Mouse (Mus musculus): Measurements from ENCODE around the gene Nisch. TPM values are rescaled to one million over a fixed set of nuclear protein-coding genes. Genes with fewer than 3 reads are reported as not detected.

Nisch gene
- polyA plus RNA-seq, 1 experiment from 2014 or later: 354 TPM

GRCm38 (mm10) chr14:31139666-31140065, 77.1 kb downstream of the Nisch start:
- Histone ChIP-seq H3K9me3 (replicated peaks; ENCODE audit: control insufficient read depth, low read length, poor library complexity, severe bottlenecking) (no peaks in the 10 kb centered on the region), H3K4me1 (ENCODE audit: control insufficient read depth, insufficient read depth, low read length) (no peaks in the 10 kb centered on the region), H3K36me3 (ENCODE audit: control insufficient read depth, insufficient read depth, low read length) (peaks cover 29% of the 10 kb centered on the region), H3K9ac (ENCODE audit: low read depth, low read length) (no peak overlapping the region), H3K27me3 (ENCODE audit: control insufficient read depth, insufficient read depth, low read depth, low read length) (no peaks in the 10 kb centered on the region), H3K4me2 (ENCODE audit: low read length) (no peak overlapping the region), H3K4me3 (ENCODE audit: low read depth, low read length) (no peak overlapping the region), H3K27ac (ENCODE audit: low read length) (no peak overlapping the region)
- 91% methylated on average over 12 of the region's 12 CpGs for WGBS
- no peak for ATAC-seq

- Histone ChIP-seq H3K9ac (ENCODE audit: low read depth, low read length) (no peak overlapping the region), H3K4me1 (ENCODE audit: control insufficient read depth, insufficient read depth, low read length) (peaks cover 5% of the 10 kb centered on the region; the same call in 1 of the 2 replicates), H3K27me3 (ENCODE audit: control insufficient read depth, insufficient read depth, low read depth, low read length) (no peaks in the 10 kb centered on the region), H3K9me3 (replicated peaks; ENCODE audit: control insufficient read depth, low read length, poor library complexity, severe bottlenecking) (no peaks in the 10 kb centered on the region), H3K4me3 (ENCODE audit: low read depth, low read length) (no peak overlapping the region), H3K27ac (ENCODE audit: low read length) (no peak overlapping the region), H3K36me3 (ENCODE audit: control insufficient read depth, insufficient read depth, low read length) (peaks cover 29% of the 10 kb centered on the region), H3K4me2 (ENCODE audit: low read length) (no peak overlapping the region)
- ATAC-seq: no peak
- 93% methylated on average over 9 of the region's 9 CpGs for WGBS
These were observed 77.8 kb downstream of the Nisch start for GRCm38 (mm10) chr14:31138897-31139429.

GRCm38 (mm10) chr14:31138219-31138896, 78.4 kb downstream of the Nisch start:
- Histone ChIP-seq H3K9me3 (replicated peaks; ENCODE audit: control insufficient read depth, low read length, poor library complexity, severe bottlenecking) (no peaks in the 10 kb centered on the region), H3K36me3 (ENCODE audit: control insufficient read depth, insufficient read depth, low read length) (peaks cover 29% of the 10 kb centered on the region), H3K4me3 (ENCODE audit: low read depth, low read length) (no peak overlapping the region), H3K9ac (ENCODE audit: low read depth, low read length) (no peak overlapping the region), H3K4me1 (ENCODE audit: control insufficient read depth, insufficient read depth, low read length) (peaks cover 6% of the 10 kb centered on the region; the same call in 1 of the 2 replicates), H3K27me3 (ENCODE audit: control insufficient read depth, insufficient read depth, low read depth, low read length) (no peaks in the 10 kb centered on the region), H3K4me2 (ENCODE audit: low read length) (no peak overlapping the region), H3K27ac (ENCODE audit: low read length) (no peak overlapping the region)
- no peak for ATAC-seq
- 76% methylated on average over 25 of the region's 35 CpGs for WGBS

GRCm38 (mm10) chr14:31137791-31138190, 79.0 kb downstream of the Nisch start:
- Histone ChIP-seq H3K4me3 (ENCODE audit: low read depth, low read length) (no peak overlapping the region), H3K4me1 (ENCODE audit: control insufficient read depth, insufficient read depth, low read length) (peaks cover 11% of the 10 kb centered on the region), H3K36me3 (ENCODE audit: control insufficient read depth, insufficient read depth, low read length) (peaks cover 29% of the 10 kb centered on the region), H3K9me3 (replicated peaks; ENCODE audit: control insufficient read depth, low read length, poor library complexity, severe bottlenecking) (no peaks in the 10 kb centered on the region), H3K9ac (ENCODE audit: low read depth, low read length) (no peak overlapping the region), H3K27me3 (ENCODE audit: control insufficient read depth, insufficient read depth, low read depth, low read length) (no peaks in the 10 kb centered on the region), H3K27ac (ENCODE audit: low read length) (no peak overlapping the region), H3K4me2 (ENCODE audit: low read length) (no peak overlapping the region)
- 73% methylated on average over 11 of the region's 11 CpGs for WGBS
- no peak for ATAC-seq

- H3K9ac ChIP-seq (ENCODE audit: low read depth, low read length): no peak overlapping the region
- no peak overlapping the region for H3K4me2 ChIP-seq (ENCODE audit: low read length)
- peaks cover 15% of the 10 kb centered on the region for H3K4me1 ChIP-seq (ENCODE audit: control insufficient read depth, insufficient read depth, low read length)
- H3K9me3 ChIP-seq (replicated peaks; ENCODE audit: control insufficient read depth, low read length, poor library complexity, severe bottlenecking): no peaks in the 10 kb centered on the region
- H3K4me3 ChIP-seq (ENCODE audit: low read depth, low read length): no peak overlapping the region
- WGBS: 91% methylated on average over 10 of the region's 10 CpGs
- H3K27me3 ChIP-seq (ENCODE audit: control insufficient read depth, insufficient read depth, low read depth, low read length): no peaks in the 10 kb centered on the region
- ATAC-seq: no peak
- no peak overlapping the region for H3K27ac ChIP-seq (ENCODE audit: low read length)
- peaks cover 29% of the 10 kb centered on the region for H3K36me3 ChIP-seq (ENCODE audit: control insufficient read depth, insufficient read depth, low read length)
These were observed 79.5 kb downstream of the Nisch start for GRCm38 (mm10) chr14:31137281-31137595.

- ATAC-seq: no peak
- peaks cover 29% of the 10 kb centered on the region for H3K36me3 ChIP-seq (ENCODE audit: control insufficient read depth, insufficient read depth, low read length)
- H3K27ac ChIP-seq (ENCODE audit: low read length): no peak overlapping the region
- H3K27me3 ChIP-seq (ENCODE audit: control insufficient read depth, insufficient read depth, low read depth, low read length): no peaks in the 10 kb centered on the region
- no peak overlapping the region for H3K4me2 ChIP-seq (ENCODE audit: low read length)
- H3K4me3 ChIP-seq (ENCODE audit: low read depth, low read length): no peak overlapping the region
- no peaks in the 10 kb centered on the region for H3K9me3 ChIP-seq (replicated peaks; ENCODE audit: control insufficient read depth, low read length, poor library complexity, severe bottlenecking)
- WGBS: 93% methylated on average over 26 of the region's 26 CpGs
- H3K4me1 ChIP-seq (ENCODE audit: control insufficient read depth, insufficient read depth, low read length): peaks cover 20% of the 10 kb centered on the region
- H3K9ac ChIP-seq (ENCODE audit: low read depth, low read length): no peak overlapping the region
These were observed 80.1 kb downstream of the Nisch start for GRCm38 (mm10) chr14:31136411-31137280.

GRCm38 (mm10) chr14:31135495-31136410, 81.0 kb downstream of the Nisch start:
- H3K4me1 ChIP-seq (ENCODE audit: control insufficient read depth, insufficient read depth, low read length): peaks cover 20% of the 10 kb centered on the region
- no peaks in the 10 kb centered on the region for H3K27me3 ChIP-seq (ENCODE audit: control insufficient read depth, insufficient read depth, low read depth, low read length)
- peaks cover 29% of the 10 kb centered on the region for H3K36me3 ChIP-seq (ENCODE audit: control insufficient read depth, insufficient read depth, low read length)
- no peak overlapping the region for H3K27ac ChIP-seq (ENCODE audit: low read length)
- no peaks in the 10 kb centered on the region for H3K9me3 ChIP-seq (replicated peaks; ENCODE audit: control insufficient read depth, low read length, poor library complexity, severe bottlenecking)
- no peak overlapping the region for H3K4me3 ChIP-seq (ENCODE audit: low read depth, low read length)
- no peak for ATAC-seq
- H3K4me2 ChIP-seq (ENCODE audit: low read length): no peak overlapping the region
- 97% methylated on average over 34 of the region's 34 CpGs for WGBS
- no peak overlapping the region for H3K9ac ChIP-seq (ENCODE audit: low read depth, low read length)

GRCm38 (mm10) chr14:31134015-31135000, 82.4 kb downstream of the Nisch start:
- Histone ChIP-seq H3K4me2 (ENCODE audit: low read length) (no peak overlapping the region), H3K36me3 (ENCODE audit: control insufficient read depth, insufficient read depth, low read length) (peaks cover 21% of the 10 kb centered on the region), H3K9ac (ENCODE audit: low read depth, low read length) (no peak overlapping the region), H3K27me3 (ENCODE audit: control insufficient read depth, insufficient read depth, low read depth, low read length) (no peaks in the 10 kb centered on the region), H3K27ac (ENCODE audit: low read length) (peak overlapping the region; percentile 17), H3K4me3 (ENCODE audit: low read depth, low read length) (no peak overlapping the region), H3K9me3 (replicated peaks; ENCODE audit: control insufficient read depth, low read length, poor library complexity, severe bottlenecking) (no peaks in the 10 kb centered on the region), H3K4me1 (ENCODE audit: control insufficient read depth, insufficient read depth, low read length) (peaks cover 30% of the 10 kb centered on the region)
- ATAC-seq: no peak
- 83% methylated on average over 25 of the region's 25 CpGs for WGBS
